Mouse (Mus musculus): ENCODE results near the gene Gm21905.

DNA sequence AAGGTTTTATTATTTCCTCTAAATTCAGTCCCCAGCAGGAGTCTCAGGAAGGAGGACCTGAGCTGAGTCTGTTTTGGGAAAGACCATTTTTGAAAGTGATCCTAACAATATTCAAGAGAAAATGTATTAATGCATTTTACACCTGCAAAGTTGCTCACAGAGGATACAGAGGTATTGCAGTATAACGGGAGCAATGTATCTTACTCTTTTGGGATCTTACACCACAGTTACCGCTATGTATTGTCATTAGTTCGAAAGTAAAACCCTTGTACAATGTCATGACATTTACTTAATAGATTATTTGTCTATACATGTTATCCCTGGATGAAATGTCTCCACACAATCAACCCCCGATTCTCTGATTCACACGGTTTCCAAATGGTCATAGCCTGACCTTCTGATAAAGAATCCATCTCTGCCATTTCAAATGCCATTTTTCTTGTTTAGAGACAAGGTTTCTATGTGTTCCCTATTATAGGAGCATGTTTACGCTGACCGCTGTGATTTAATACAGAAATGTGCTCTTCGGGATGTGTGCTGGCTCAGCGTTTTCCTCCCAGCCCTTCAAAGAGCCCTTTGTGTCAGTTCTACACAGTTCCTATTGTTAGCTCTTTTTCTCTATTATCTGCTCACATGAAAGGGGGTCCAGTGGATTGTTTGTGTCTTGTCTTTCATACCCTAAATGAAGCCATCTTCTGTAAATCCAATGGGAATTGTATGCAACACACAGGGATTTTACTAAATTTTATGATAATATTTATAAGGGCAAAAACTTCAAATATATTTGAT lies 61.6 kb downstream of the Gm21905 start:
- TF ChIP-seq CTCF (IDR thresholded peaks at IDR 0.05; ENCODE audit: low read depth, low read length) (no peak), POLR2A (IDR thresholded peaks at IDR 0.05; ENCODE audit: extremely low read depth, insufficient read depth, low read length) (no peak)
